Mouse (Mus musculus): ENCODE measurements at regions not wholly inside any gene's neighbourhood (a gene's known extent, or its start where the extent isn't known, plus 50 kb on each side); places are given as distances from the start of the nearest gene placed in this dataset.

DNA sequence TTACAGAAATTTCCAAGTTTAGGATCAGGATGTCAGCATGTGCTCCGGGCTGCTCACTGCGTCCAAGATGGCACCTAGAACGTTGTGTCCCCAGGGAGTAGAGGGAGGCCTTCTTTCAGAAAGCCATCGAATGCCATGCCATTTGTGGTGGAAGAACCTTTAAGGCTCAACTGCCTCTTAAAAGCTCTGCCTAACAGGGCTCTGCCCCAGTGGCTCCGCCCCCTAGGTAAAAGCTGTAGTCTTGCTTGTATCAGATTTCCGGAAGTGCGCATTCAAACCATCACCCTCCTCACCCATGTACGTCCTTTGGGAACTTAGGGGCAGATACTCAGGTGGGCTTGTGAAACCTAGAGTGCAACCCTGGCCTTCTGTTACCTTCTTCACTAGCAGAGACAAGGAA, 54.0 kb upstream of the Psmd7 start:
- Histone ChIP-seq H3K36me3 (ENCODE audit: control insufficient read depth, insufficient read depth, low read length) (no peaks in the 10 kb centered on the region), H3K4me3 (ENCODE audit: control insufficient read depth, low read depth, low read length) (peak overlapping the region; percentile 60), H3K4me1 (ENCODE audit: control insufficient read depth, insufficient read depth, low read length) (peaks cover 7% of the 10 kb centered on the region), H3K27me3 (ENCODE audit: control insufficient read depth, insufficient read depth, low read length) (no peaks in the 10 kb centered on the region), H3K27ac (ENCODE audit: control insufficient read depth, insufficient read depth, low read depth, low read length) (no peak overlapping the region; the same call in 1 of the 2 replicates)
- TF ChIP-seq POLR2A (IDR thresholded peaks at IDR 0.05; ENCODE audit: control insufficient read depth, low read depth, low read length) (no peak), CTCF (IDR thresholded peaks at IDR 0.05; ENCODE audit: control insufficient read depth, insufficient read depth, insufficient replicate concordance, low read depth, low read length) (no peak)

DNA sequence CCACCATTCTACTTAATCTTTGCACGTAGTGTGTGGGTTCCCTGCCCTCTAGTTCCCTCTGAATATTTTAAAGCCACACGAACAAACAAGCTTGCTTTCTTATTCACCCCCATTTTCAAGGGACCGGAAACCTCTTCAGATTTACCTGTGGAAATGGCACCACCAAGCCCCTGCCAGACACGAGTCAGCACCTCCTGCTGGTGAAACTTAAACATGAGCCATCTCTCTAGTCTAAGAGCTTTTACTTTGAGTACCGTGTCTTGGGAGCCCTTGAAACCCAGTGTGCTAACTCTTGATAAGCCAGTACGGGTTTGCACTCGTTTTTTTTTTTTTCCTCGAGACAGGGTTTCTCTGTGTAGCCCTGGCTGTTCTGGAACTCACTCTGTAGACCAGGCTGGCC, 59.7 kb upstream of the Psmd7 start:
- no peak overlapping the region for H3K27ac ChIP-seq (ENCODE audit: control insufficient read depth, insufficient read depth, low read depth, low read length)
- TF ChIP-seq CTCF (IDR thresholded peaks at IDR 0.05; ENCODE audit: control insufficient read depth, insufficient read depth, insufficient replicate concordance, low read depth, low read length) (no peak), POLR2A (IDR thresholded peaks at IDR 0.05; ENCODE audit: control insufficient read depth, low read depth, low read length) (no peak)
- no peak overlapping the region for H3K4me3 ChIP-seq (ENCODE audit: control insufficient read depth, low read depth, low read length)
- H3K27me3 ChIP-seq (ENCODE audit: control insufficient read depth, insufficient read depth, low read length) = no peaks in the 10 kb centered on the region
- no peaks in the 10 kb centered on the region; the same call in none of the 2 replicates for H3K4me1 ChIP-seq (ENCODE audit: control insufficient read depth, insufficient read depth, low read length)
- no peaks in the 10 kb centered on the region for H3K36me3 ChIP-seq (ENCODE audit: control insufficient read depth, insufficient read depth, low read length)

DNA sequence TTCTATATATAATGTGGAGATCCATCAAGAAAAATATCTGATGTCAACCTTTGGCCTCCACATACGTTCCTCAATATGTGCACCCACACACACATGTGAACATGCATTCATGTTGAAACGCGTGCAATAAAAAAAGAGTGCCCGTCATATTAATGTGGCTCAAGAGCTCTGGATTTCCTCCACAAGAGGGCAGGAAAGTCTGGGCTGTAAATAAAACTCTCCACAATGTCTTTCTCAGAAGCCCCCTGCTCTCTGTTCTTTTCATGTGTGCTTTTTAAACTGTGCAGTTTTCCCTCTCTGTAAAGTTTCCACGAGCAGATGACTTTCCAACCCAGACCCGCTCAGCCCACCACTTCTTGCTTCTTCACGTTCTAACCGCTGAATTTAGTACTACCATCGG, 62.0 kb upstream of the Psmd7 start:
- no peak overlapping the region for H3K27ac ChIP-seq (ENCODE audit: control insufficient read depth, insufficient read depth, low read depth, low read length)
- no peaks in the 10 kb centered on the region; the same call in none of the 2 replicates for H3K4me1 ChIP-seq (ENCODE audit: control insufficient read depth, insufficient read depth, low read length)
- H3K36me3 ChIP-seq (ENCODE audit: control insufficient read depth, insufficient read depth, low read length) = no peaks in the 10 kb centered on the region
- H3K4me3 ChIP-seq (ENCODE audit: control insufficient read depth, low read depth, low read length) = peak overlapping the region; percentile 20; the same call in 1 of the 2 replicates
- TF ChIP-seq CTCF (IDR thresholded peaks at IDR 0.05; ENCODE audit: control insufficient read depth, insufficient read depth, insufficient replicate concordance, low read depth, low read length) = no peak
- TF ChIP-seq POLR2A (IDR thresholded peaks at IDR 0.05; ENCODE audit: control insufficient read depth, low read depth, low read length) = no peak
- no peaks in the 10 kb centered on the region for H3K27me3 ChIP-seq (ENCODE audit: control insufficient read depth, insufficient read depth, low read length)

DNA sequence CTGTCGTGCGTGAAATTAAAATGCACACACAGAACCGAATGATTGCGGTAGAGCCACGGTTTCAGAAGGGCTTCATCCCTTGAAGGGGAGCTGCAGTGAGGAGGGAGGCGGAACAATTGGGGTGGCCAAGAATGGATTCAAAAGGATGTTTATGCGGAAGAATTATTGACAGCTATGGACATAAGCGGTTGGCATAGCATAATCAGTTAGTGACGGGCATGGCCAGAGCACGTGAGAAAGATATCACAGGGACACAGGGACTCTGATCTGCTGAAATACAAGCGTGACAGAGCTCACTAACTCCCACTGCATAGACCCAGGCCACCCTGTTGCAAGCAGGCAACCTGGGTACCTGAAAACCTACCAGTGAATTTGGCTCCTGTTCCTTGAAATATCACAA, 63.2 kb upstream of the Psmd7 start:
- no peak overlapping the region for H3K4me3 ChIP-seq (ENCODE audit: control insufficient read depth, low read depth, low read length)
- no peak overlapping the region for H3K27ac ChIP-seq (ENCODE audit: control insufficient read depth, insufficient read depth, low read depth, low read length)
- no peaks in the 10 kb centered on the region; the same call in none of the 2 replicates for H3K4me1 ChIP-seq (ENCODE audit: control insufficient read depth, insufficient read depth, low read length)
- TF ChIP-seq POLR2A (IDR thresholded peaks at IDR 0.05; ENCODE audit: control insufficient read depth, low read depth, low read length) (no peak), CTCF (IDR thresholded peaks at IDR 0.05; ENCODE audit: control insufficient read depth, insufficient read depth, insufficient replicate concordance, low read depth, low read length) (no peak)
- no peaks in the 10 kb centered on the region for H3K27me3 ChIP-seq (ENCODE audit: control insufficient read depth, insufficient read depth, low read length)
- no peaks in the 10 kb centered on the region for H3K36me3 ChIP-seq (ENCODE audit: control insufficient read depth, insufficient read depth, low read length)

DNA sequence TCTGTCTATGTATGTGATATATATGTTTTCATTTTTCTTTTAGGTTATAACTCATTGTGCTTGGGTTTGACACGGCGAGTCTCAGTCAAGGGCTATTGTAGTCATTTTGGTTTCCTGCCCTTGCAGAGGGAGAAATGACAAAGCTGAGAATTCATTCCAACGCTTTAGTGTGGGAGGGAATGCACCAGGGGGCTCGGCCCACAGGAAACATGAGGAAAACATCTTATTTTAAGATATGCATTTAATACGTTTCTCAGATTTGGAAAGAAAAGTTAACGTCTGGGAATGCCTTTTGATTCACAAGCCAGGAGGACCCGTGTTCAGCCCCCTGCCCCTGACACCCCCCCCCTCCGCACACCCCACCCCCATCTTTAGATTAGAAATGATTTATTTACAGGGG, 64.0 kb upstream of the Psmd7 start:
- Histone ChIP-seq H3K4me3 (ENCODE audit: control insufficient read depth, low read depth, low read length) (no peak overlapping the region), H3K4me1 (ENCODE audit: control insufficient read depth, insufficient read depth, low read length) (no peaks in the 10 kb centered on the region; the same call in none of the 2 replicates), H3K36me3 (ENCODE audit: control insufficient read depth, insufficient read depth, low read length) (no peaks in the 10 kb centered on the region), H3K27ac (ENCODE audit: control insufficient read depth, insufficient read depth, low read depth, low read length) (no peak overlapping the region), H3K27me3 (ENCODE audit: control insufficient read depth, insufficient read depth, low read length) (no peaks in the 10 kb centered on the region)
- TF ChIP-seq CTCF (IDR thresholded peaks at IDR 0.05; ENCODE audit: control insufficient read depth, insufficient read depth, insufficient replicate concordance, low read depth, low read length) (no peak), POLR2A (IDR thresholded peaks at IDR 0.05; ENCODE audit: control insufficient read depth, low read depth, low read length) (no peak)

DNA sequence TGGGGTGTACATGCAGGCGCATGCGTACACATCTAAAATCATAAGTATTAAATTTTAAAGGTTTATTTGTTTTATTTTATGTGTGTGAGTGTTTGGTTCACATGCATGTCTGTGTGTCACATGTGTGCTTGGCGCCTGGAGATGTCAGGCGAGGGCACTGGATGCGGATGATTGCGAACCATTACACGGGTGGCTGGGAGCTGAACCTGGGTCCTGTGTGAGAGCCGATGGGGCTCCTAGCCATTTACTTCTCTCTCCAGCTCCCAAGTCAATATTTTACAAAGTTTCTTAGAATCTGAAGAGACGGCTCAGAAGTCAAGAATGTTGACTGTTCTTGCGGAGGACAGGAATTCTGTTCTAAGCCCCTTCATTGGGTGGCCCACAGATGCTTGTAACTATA, 65.4 kb upstream of the Psmd7 start:
- Histone ChIP-seq H3K36me3 (ENCODE audit: control insufficient read depth, insufficient read depth, low read length) (no peaks in the 10 kb centered on the region), H3K4me3 (ENCODE audit: control insufficient read depth, low read depth, low read length) (no peak overlapping the region), H3K4me1 (ENCODE audit: control insufficient read depth, insufficient read depth, low read length) (no peaks in the 10 kb centered on the region; the same call in none of the 2 replicates), H3K27me3 (ENCODE audit: control insufficient read depth, insufficient read depth, low read length) (no peaks in the 10 kb centered on the region), H3K27ac (ENCODE audit: control insufficient read depth, insufficient read depth, low read depth, low read length) (no peak overlapping the region)
- TF ChIP-seq POLR2A (IDR thresholded peaks at IDR 0.05; ENCODE audit: control insufficient read depth, low read depth, low read length) (no peak), CTCF (IDR thresholded peaks at IDR 0.05; ENCODE audit: control insufficient read depth, insufficient read depth, insufficient replicate concordance, low read depth, low read length) (no peak)

DNA sequence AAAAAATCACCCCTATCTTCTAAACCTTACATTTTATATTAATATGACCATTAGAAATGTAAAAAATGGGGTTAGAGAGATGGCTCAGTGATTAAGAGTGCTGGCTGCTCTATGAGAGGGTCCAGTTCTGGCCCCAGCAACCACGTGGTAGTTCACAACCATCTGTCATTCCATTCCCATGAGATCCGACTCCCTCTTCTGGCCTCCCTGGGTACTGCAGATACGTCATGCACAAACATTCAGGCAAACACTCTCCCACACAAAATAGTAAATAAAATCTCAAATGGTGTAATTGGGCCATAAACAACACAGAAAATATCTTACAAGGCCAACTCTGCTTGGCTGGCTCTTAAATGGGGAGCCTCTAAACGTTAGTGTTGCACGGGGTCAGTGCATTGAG, 68.4 kb upstream of the Psmd7 start:
- H3K36me3 ChIP-seq (ENCODE audit: control insufficient read depth, insufficient read depth, low read length) = no peaks in the 10 kb centered on the region
- H3K4me3 ChIP-seq (ENCODE audit: control insufficient read depth, low read depth, low read length) = no peak overlapping the region
- H3K27ac ChIP-seq (ENCODE audit: control insufficient read depth, insufficient read depth, low read depth, low read length) = no peak overlapping the region
- no peaks in the 10 kb centered on the region for H3K27me3 ChIP-seq (ENCODE audit: control insufficient read depth, insufficient read depth, low read length)
- TF ChIP-seq CTCF (IDR thresholded peaks at IDR 0.05; ENCODE audit: control insufficient read depth, insufficient read depth, insufficient replicate concordance, low read depth, low read length) (peak; percentile 51; the same call in 1 of the 2 replicates), POLR2A (IDR thresholded peaks at IDR 0.05; ENCODE audit: control insufficient read depth, low read depth, low read length) (no peak)
- no peaks in the 10 kb centered on the region for H3K4me1 ChIP-seq (ENCODE audit: control insufficient read depth, insufficient read depth, low read length)

DNA sequence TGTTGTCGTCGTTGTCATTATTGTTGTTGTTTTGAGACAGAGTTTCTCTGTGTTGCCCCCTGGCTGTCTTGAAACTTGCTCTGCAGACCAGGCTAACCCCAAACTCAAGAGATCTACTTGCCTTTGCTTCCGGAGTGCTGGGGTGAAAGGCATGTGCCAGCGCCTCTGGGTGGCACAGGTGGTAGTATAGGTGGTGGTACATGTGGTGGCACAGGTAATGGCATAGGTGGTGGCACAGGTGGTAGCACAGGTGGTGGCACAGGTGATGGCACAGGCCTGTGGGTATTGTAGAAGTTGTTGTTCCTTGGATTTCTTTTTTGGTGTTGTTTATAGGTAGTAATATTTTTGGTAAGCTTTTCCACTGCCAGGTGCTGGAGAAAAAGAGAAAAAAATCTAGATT, 69.5 kb upstream of the Psmd7 start:
- H3K4me3 ChIP-seq (ENCODE audit: control insufficient read depth, low read depth, low read length) = no peak overlapping the region
- no peaks in the 10 kb centered on the region for H3K4me1 ChIP-seq (ENCODE audit: control insufficient read depth, insufficient read depth, low read length)
- no peak overlapping the region for H3K27ac ChIP-seq (ENCODE audit: control insufficient read depth, insufficient read depth, low read depth, low read length)
- TF ChIP-seq CTCF (IDR thresholded peaks at IDR 0.05; ENCODE audit: control insufficient read depth, insufficient read depth, insufficient replicate concordance, low read depth, low read length) (no peak), POLR2A (IDR thresholded peaks at IDR 0.05; ENCODE audit: control insufficient read depth, low read depth, low read length) (no peak)
- no peaks in the 10 kb centered on the region for H3K27me3 ChIP-seq (ENCODE audit: control insufficient read depth, insufficient read depth, low read length)
- H3K36me3 ChIP-seq (ENCODE audit: control insufficient read depth, insufficient read depth, low read length) = no peaks in the 10 kb centered on the region
